Mouse (Mus musculus): ENCODE measurements around the gene Slit3. TPM values are rescaled to one million over a fixed set of nuclear protein-coding genes. Genes with fewer than 3 reads are reported as not detected.

The Slit3 gene
- total RNA-seq, 2 experiments from 2014 or later = 28.7 to 31.3 TPM

DNA sequence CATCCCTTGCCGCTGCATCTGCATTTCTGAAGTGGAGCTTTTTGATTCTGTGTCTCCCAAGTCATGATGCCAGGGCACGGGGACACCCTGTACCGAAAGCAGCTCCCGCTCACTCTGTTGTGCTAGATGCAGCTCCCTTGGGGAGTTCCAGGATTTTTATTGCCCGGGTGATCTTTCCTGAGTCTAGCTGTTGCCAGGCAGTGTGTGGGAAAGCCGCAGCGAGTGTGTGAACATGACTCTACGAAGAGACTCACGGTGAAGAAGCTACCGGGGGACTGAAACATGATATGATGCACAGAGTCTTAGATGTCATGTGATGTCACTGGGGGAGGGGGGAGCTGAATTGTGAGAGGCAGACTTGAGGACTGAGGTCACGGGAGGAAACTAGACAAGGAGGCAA is 518.4 kb downstream of the Slit3 start:
- DNase-seq = no peak

DNA sequence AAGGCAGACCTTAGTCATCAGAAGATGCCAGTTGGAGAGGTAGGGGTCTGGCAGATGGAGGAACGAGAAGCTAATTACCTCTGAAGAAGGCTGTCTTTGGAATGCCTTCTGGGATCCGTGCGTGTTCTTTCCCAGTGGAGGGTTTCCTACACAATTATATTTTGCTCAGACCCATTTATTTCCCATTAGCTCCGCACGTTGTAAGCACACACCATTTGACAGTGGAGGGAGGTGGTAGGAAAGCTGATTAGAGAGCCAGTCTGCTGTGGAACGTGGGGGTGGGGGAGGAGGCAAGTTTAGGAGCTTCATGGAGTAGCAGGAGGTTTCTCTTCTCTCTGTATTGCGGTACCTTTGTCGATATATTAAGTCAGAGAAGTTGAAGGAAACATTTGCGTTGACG is 530.3 kb downstream of the Slit3 start:
- DNase-seq = no peak

DNA sequence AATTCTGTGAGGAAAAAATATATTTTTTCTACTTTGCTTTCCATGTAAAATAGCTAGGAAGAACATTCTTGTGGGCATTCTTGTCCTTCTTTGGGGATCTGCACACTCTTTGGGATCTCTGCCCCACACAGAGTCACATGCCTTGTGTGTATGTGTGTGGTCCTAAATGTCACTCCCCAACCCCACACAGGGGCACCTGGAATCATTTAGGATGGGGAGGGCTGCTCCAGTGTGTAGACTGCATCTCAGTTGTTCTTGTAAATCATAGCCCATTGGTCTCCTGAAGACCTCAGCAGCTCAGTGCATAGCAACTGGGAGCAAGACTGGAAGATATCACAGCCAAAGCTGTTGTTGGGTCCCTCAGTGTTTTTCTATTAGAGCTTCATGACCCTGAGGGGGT is 534.8 kb downstream of the Slit3 start:
- DNase-seq = no peak

DNA sequence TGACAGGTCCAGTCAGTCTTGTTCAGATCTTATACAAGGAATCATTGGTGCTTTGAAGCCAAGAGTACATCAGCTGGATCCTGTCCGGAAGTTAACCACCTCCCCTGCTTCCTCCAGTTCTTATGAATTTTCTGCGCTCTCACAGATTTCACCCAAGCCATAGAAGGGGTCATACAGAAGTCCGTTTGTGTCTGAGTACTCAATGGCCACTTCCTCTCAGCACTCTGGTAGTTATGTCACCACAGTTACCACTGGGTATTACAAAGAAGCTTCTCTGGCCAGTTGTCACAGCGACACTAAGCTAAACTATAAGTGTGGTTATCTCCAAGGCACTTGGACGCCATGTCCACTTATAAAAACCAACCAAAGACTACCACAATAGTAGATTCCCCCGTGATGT is 536.6 kb downstream of the Slit3 start:
- DNase-seq = no peak

DNA sequence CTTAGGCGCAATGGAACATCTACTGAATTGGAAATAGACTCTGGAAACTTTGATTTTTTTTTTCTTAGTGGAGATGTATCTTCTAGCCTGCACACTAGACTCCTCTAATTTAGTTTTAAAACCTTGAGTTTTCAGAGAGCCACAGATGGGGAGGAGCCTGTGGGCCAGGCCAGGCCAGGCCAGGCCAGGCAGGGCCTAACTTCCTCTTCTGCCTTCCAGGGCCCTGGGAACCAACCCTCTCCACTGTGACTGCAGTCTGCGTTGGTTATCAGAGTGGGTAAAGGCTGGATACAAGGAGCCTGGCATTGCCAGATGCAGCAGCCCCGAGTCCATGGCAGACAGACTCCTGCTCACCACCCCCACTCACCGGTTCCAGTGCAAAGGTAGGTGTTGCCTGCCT is 539.9 kb downstream of the Slit3 start:
- DNase-seq = no peak

DNA sequence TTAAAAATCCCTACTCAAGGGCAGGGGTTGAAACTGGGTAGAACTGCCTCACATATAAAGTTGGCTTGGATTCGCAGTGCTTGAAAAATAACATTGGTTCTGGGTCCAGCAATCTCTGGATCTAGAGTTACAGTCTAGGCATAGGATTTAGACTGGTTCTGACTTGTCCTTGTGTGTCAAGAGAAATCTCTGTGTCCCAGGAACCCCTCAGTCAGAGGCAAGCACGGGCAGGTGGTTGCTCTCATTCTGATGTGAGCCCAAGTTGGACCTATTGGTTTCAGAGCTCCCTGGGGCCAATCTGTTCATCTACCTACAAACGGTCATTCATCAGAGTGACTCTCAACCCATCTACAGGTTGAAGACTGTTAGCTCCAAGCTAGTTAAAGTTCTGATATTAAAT is 541.9 kb downstream of the Slit3 start:
- no peak for DNase-seq

DNA sequence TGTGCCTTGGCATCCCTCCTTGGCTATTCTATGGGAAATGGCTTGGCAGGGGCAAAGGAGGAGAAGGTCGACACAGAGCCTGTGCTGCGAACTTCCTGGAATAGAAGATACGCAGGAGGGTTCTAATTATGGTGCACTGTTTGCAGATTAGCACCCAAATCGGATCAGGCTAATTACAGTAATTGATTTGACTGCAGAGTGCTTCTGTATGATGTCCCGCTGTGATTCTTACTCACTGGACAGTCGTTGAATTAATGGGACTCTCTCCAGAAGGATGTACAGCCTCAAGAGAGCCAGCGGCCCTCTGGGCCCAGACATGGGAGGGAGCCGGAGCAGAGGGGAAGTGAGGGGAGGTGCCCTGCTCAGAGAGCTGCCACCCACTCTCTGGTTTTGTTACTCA is 542.6 kb downstream of the Slit3 start:
- no peak for DNase-seq

DNA sequence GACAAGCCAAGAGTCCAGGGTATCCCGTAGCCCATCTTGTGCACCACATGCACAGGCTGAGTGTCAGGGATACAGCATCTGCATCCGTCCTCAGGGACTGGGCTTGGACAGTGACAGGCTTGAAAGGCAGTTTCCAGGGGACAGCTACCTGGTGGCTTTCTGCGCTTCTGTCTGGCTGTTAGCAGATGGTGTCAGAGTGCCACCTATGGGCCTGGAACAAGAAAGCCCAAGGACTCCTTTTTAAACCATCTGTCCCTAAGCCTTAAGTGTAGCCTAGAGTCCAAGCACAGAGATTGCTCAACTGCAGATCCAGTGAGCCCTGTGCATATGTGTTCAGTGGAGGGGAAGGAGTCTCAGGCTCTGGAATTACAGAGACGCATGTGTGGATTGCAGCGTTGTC is 544.0 kb downstream of the Slit3 start:
- DNase-seq = peak; percentile 54

DNA sequence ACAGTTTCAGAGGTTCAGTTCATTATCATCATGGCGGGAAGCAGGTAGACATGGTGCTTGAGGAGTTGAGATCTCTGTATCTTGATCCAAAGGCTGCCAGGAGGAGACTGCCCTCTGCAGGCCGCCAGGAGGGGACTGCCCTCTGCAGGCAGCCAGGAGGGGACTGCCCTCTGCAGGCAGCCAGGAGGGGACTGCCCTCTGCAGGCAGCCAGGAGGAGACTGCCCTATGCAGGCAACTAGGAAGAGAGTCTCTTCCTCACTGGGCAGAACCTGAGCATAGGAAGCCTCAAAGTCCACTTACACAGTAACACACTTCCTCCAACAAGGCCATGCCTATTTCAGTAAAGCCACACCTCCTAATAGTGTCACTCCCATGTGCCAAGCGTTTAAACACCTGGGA is 546.4 kb downstream of the Slit3 start:
- peak; percentile 25 for DNase-seq

DNA sequence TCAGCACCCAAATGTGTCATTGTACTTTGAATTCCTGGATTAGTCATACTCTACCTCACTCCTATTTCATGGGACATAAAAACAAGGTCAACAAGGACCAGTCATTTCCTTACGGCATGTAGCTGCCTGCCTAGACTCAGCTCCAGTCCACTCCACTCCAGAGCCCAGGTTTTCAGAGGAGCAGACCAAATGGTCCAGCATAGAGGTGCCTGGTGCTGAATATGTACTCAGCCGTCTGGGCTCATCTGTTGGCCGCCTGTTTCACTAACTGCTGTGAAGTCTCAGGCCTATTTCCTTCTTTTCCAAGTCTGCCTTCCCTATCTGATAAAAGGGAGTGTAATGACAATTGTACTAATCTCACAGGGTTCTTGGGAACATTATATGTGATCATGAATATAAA is 547.1 kb downstream of the Slit3 start:
- peak; percentile 25 for DNase-seq

DNA sequence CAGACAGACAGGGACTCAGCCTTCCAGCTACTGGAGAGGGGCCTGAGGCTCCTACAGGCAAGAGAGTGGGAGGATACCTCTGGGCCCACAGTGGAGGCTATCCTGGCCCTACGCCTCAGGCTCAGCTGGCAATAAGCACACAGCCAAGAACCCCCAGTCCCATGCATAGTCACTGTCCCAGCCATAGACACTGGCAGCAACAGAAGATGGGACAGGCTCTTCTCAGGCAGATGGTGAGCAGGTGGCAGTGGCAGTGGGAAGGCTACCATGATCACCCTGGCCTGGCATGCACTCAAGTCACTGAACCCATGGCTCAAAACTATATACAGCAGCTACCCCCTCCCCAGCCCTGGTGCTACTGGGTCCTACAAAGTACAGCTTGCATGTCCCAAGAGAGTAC is 547.7 kb downstream of the Slit3 start:
- no peak for DNase-seq

DNA sequence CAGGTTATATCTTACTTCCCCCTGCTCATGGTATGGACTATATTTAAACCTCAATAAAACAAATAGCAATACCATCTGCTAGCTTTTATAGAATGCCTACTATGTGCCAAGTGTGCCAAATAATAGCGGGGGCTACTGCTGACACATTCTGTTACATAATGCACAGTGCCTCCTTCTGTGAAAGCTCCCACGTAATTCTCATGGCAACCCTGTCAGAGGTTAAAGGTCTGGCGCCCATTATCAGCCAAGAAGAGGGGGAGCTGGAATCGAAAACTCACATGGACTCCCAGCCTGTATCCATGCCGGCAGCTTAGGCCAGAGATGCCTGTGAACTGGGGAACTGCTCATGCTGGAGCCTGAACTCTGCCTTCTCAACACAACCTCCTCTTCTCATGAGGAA is 548.5 kb downstream of the Slit3 start:
- no peak for DNase-seq

DNA sequence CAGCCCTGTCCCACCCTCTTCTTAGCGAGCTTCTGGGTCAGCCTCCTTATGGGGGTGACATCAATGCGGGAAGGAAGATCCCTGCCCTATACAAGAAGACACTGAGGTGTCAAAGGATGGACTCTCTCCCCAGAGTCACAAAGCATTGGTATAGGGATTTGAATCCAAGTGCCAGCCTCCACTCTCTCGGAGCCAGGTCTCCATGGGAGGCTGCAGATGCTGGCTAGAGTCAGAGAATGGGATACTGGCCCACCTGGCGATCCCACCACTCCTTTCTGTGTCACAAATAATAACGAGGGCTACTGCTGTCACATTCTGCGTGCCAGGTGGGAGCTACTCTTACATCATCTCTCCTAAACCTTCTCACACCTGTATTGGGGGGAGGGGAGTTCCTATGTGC is 549.2 kb downstream of the Slit3 start:
- no peak for DNase-seq

DNA sequence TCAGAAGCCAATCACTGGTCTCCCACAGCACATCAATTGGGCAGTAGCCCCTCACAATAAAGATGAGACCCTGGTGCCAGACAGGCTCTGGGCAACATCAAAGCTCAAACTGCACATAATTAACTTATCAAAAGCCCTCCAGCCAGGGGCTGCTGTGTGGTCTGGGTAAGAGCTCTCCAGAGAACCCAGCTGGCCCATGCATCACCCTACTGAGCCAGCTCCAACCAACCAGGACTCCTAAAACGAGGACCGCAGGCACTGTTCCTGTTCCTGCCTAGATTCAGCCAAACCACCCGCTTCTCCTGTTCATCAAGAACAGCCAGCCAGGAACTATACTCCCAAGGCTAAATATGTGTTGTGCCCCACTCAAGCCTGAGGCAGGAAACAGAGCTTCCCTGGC is 549.7 kb downstream of the Slit3 start:
- DNase-seq = no peak

DNA sequence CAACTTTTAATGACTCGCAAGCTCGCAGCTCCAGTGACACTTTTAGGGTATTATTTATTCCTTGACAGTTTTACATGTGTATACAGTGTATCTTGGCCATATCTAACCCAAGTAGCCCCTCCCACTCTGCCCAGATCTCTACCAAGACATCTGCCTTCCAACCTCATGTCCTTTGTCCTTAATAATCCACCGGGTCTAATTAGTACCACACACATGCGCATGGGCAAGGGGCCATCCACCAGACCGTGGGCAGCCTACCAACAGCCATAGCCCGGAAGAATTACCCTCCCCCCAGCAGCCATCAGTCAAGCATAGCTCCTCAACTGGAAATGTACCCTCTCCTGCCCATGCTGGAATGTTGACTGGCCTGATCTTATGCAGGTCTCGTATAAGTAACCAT is 552.0 kb downstream of the Slit3 start:
- DNase-seq = no peak

DNA sequence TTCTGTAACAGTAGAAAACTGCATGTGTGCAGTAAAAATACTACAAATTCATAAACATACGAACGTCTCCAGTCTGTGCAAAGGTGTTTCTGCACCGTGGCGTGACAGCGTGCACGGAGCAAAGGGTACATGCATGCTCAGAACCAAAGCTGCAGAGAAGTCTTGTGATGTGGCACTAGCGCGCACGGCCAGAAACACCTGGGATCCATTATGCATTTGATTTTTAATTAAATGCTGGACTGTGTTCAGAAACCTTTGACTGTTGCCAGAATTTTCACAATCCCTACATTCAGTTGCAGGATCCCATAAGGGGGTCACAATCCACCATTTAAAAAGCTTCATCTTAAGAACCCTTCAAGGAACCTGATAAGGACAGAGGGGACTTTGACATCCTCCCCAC is 553.2 kb downstream of the Slit3 start:
- DNase-seq = no peak

DNA sequence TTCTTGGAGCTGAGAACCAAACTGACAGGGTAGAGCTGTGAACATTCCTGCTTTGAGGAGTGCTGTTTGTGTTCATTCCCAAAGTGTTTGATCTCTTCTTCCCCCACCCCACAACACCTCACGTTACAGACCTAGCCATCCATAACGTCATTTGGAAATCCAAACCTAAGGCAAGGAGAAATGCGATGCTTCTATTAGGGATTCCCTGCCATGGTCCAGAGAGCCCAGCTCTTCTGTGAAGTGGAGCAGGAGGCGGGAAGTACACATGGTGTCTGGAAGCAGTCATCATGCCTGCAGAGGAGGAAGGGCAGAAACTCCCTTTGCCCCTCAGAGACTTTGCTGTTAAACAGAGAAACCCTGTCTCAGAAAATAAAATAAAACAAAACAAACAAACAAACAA is 555.7 kb downstream of the Slit3 start:
- DNase-seq = no peak

DNA sequence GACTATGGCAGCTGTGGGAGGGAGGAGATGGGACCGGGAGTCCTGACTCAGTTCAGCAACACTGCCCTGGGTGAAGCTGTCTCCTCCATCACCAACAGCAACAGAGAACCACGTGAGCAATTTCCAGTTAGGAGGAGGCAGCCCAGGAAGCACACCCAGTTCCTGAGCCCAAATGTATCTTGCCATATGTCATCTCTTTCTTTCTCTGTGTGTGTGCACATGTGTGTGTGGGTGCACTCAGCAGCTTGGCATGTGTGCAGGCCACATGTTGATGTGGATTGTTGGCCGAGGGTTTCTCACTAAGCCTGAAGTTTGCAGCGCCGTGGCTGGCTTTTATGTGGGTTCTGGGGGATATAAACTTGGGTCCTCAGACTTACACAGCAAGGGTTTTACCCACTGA is 559.0 kb downstream of the Slit3 start:
- DNase-seq = no peak

DNA sequence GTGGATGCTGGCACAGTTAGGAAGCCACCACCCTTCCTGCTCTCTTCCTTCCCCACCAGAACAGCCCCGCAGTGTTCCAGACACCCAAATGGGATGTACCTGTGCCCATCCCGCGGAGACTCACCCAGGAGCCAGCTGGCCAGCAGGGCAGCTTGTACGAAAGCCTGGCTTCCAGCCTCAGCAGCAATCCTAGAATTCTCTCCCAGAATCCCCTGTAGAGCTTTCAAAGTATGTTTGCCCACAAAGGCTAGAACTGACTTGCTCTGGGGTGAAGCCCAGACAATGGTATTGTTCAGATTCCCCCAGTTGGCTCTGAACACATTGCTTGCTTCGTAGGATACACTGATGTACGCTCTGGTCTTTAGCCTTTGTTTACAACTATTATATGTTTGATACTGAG is 566.3 kb downstream of the Slit3 start:
- DNase-seq = no peak

DNA sequence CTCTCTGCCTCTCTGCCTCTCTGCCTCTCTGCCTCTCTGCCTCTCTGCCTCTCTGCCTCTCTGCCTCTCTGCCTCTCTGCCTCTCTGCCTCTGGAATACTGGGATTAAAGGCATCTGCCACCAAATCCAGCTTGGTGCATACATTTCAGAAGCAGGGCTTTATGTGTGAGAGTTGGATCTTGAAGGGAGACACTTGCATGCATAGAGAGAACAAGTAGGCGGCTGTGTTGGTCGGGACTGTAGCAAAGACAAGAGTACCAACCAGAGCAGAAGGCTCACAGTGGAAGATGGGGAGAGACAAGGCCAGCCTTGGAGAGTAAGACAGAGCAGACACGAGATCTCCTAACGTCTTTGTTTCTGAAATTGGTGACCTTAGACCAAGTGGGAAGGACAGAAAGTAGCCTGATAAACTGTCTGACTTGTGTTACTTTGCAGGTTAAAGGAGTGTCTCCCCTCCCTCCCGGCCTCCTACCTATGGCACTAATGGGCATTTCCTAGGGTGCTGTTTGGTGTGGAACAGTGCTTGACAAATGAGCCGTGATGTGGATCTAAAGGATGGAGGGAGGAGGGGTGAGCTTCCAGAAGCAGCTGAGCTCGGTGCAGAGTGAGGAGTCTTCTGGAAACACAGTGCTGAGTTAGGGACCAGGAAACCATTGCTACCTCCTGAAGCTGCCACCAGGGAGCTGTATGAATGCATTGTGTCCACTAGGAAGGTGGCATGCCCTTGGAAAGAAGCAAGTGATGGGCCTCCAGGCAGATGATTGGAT is 569.7 kb downstream of the Slit3 start:
- DNase-seq = no peak

DNA sequence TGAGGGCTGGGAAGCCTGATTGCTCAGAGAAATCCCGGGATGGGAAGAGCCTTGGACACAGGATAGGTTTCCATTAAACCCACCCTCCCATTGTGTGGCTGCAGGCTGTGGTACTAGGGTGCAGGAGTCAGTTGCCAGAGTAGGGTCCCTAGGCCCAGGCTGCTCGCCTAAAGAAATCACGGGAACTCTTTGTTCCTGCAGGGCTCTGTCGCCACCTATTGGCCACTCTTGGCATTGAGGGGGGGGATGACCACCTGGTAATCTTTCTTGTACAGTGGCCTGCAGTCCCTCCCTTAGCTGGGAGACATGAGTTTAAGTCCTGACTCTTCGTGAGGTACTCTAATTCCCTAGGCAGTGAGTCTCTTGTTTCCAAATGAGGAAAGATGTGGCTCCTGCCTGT is 572.1 kb downstream of the Slit3 start:
- peak; percentile 74 for DNase-seq

DNA sequence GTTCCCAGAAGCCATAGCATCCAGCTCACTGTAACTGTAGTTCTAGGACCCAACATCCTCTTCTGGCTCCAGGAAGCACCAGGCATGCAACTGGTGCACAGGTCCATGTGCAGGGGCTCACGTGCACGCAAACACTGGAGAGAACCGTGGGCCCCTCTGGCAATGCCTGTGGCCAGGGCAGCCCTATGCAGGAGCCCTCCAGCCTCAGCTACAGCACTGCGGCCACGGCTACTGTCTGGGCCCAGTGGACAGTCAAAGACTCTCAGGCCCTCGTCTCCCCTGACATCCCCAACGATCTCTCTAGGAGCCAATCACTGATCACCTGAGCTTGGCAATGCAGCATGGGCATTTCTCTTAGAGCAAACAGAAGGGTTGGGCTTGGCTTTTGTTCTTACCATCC is 572.6 kb downstream of the Slit3 start:
- no peak for DNase-seq

DNA sequence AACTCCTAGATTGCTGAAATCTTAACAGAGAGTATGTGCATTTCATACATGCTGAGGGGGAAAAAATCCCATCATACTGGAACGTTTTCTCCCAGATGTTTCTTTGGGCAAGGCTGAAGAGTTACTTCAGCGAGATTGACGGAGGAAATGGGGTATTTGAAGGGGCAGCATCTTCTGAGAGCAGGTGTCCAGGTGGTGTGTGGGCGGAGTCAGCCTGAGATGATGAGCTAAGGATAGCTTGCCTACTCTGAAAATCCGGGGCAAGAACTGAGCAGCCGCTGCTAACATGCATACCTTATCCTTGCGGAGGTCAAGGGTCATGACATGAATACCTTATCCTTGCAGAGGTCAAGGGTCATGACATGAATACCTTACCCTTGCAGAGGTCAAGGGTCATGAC is 576.5 kb downstream of the Slit3 start:
- no peak for DNase-seq

DNA sequence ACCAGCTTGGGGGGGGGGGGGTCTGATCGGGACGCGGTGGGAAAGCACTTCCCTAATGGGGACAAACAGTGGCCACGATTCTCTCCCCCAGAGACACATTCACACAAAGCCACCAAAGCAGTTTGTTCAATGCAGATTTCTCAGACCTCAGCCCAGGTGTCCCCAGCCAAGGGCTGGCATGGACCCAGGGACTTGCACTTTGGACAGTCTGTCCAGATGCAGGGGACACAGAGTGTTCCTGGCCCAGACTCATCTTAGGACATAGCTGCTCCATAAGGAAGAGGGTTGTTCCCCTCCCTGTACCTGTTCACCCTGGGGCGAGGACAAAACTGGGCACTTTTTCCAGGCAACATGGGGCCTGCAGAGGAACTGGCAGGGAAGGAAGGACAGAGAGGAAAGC is 577.9 kb downstream of the Slit3 start:
- no peak for DNase-seq

DNA sequence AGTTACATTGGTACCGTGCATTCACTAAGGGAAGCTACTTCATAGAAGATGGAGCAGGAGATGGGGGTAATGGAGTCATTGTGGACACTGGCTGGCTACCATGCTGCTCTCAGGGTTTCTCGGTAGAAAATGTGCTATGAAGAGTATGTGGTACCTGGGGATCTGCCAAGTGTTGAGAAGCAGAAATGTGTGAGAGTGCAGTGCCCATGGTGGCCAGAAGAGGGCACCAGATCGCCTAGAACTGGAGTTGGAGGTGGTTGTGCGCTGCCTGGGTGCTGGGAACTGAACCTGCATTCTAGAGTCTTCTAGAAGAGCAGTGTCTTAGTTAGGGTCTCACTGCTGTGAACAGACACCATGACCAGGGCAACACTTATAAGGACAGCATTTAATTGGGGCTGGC is 582.4 kb downstream of the Slit3 start:
- no peak for DNase-seq
